ENCODE assay signal across 8 mouse cellular contexts in genomic region chr10:67497951-67498350, GRCm38 (mm10).
"Had no signal": no experiment of that assay in that cellular context is flagged by ENCODE, and none has a peak within 500 bp of the region (broad histone marks: within the 10 kb centered on the region; RNA-seq: fewer than 3 reads in every experiment).

No protein-coding gene starts in this region.

- ATAC-seq: midbrain, embryonic 16.5 days had no signal

- DNase-seq: lung, embryonic 14.5 days; lung, postnatal 10 days; lung, postnatal 4 days; midbrain, embryonic 14.5 days; right cerebral cortex, postnatal 14 days; thymus, adult 2 months; thymus, postnatal 4 days had no signal
